Mouse (Mus musculus) frontal cortex, postnatal 25 days (tissue): ENCODE data around the gene Hist2h2ac.
"Not testable (repeated sequence)": the region's sequence is repeated elsewhere in the genome, so short reads cannot be mapped to it uniquely, and the experiment has no call there.

Experiments
- DNase-seq, 2 experiments: peaks; one replicate each; pipeline ENCODE4 v3.0.0; 2022; ENCODE audit warnings: low spot score in 2 of 2

The Hist2h2ac gene

DNA sequence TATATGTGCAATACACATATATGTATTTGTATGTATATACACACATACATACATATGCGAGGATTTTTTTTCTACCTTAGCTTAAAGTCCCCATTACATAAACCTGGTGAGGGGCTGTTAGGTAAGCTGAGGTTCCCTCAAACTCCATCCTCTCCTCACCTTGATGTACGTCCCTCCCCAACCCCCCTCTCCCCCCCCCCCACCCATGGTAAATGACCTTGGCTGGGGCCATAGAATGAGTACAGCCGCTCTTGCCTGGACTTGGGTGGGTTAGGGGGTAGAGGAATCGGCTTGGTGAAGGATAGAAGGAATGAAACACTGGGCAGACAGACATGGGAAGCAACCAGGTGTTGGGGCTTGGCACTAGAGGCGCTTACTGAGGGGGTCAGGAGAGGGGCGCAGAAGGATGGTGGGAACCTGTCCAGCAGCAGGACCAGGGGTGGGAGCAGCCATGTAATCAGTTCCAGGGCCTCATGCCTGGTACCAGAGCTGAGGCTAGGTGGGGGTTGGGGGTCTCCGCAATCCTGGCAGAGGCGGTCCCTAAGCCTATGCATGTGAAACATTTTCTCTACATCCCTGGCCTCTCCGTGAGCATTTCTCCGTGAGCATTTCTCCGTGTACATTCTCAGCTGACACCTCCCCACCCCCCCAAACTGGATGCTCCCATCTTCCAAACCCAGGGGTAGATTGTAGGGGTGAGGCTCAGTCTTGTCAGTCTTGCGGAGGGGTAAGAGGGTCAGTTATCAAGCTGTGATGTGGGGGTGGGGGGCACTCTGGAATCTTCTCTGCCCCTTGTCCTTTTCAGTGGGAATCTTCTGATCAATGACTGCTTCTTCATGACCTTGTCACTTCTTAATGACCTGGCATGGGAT, 38.9 kb downstream of the Hist2h2ac start:
- DNase-seq: no peak

DNA sequence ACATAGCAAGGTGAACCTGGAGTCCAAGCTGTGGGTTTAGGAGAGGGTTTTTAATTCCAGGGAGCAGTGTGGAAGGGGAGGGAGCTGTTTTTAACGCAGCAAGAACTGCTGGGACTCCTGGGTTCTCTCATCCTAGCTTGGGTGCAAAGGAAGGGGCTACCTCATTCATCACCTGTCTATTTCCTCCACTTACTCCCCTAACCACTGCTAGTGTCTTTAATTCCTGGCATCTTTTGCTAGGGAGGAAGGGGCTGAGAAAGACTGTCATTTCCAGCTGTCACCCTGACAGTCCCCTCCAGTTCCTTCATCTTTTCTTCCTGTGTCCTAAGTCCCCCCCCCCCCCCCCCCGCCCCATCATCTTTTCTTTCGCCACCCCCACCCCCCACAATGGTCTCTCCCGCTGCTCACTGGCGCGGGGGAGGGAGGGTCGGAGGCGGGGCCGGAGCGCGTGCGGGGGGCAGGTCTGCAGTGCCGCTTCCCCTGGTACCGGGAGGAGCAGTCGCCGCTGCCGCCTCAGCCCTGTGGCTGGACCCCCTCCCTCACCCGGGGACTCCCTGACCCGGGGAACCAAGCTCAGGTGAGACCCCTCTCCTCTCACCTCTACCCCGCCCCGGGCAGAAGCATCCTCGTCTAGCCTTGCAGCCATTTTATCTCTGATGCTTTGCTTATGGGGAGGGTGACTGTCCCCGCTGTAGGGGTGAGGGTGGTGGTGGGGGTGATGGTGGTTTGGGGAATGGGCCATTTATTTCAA, 39.8 kb downstream of the Hist2h2ac start, which contains the start of gene Sv2a:
Gene Sv2a, plus strand, starts transcription at position 425 of the 751 bp plus-strand sequence.
- DNase-seq: no peak

DNA sequence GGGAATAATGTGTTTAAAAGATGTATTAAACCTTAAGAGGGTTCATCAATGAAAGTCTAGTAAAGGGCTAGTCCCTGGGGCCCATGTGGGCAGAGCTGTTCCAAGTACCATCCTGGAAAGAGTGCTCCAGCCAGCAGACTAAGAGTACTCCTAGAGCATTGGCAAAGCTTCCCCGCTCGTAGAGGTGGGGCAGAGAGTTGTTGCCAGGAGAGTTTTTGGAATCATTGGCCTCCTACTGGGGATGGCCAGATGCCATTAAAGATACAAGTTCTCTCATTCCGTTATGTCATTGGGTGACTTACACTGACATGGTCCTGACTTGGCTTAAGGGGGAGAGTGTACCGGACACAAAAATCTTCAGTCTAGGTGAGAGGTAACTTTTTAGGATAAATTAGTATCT, 41.1 kb downstream of the Hist2h2ac start:
- DNase-seq: no peak

GRCm38 (mm10) chr3:96178902-96179301, 41.8 kb downstream of the Hist2h2ac start:
- DNase-seq: no peak

DNA sequence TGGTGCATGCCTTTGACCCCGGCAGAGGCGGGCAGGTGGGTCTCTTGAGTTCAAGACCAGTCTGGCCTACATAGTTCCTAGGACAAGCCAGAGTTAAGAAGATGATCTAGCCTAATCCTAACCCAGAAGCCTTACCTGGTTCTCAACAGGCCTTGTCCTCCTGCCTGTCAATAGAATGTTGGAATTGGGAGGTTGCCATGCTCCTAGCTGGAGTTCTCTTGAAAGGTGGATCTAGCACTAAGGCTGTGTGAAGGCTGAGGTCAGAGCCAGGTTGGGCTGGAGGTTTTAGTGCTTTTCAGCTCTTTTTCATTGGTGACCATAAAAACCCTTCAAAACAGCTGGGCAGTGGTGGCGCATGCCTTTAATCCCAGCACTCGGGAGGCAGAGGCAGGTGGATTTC, 42.3 kb downstream of the Hist2h2ac start:
- no peak for DNase-seq

GRCm38 (mm10) chr3:96175251-96175650, 45.4 kb downstream of the Hist2h2ac start:
- no peak for DNase-seq

DNA sequence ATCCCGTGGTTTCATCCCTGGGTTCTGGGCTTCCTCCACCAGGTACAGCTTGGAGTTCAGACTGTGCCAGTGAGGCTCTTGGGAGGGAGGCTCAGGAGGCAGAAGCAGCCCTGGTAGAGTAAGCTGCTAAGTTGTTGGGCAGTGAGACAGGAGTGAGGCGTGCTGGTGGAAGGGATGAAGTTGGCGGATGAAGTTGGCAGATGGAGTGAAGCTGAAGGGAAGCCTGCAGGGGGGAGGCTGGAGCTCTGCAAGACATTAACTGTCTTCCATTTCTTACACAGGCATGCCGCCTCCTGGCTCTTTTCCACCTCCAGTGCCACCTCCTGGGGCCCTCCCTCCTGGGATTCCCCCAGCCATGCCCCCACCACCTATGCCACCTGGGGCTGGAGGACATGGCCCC, 46.6 kb downstream of the Hist2h2ac start:
- not testable (repeated sequence) for DNase-seq

- DNase-seq: no peak
Measured at GRCm38 (mm10) chr3:96173185-96173584, 47.5 kb downstream of the Hist2h2ac start.

DNA sequence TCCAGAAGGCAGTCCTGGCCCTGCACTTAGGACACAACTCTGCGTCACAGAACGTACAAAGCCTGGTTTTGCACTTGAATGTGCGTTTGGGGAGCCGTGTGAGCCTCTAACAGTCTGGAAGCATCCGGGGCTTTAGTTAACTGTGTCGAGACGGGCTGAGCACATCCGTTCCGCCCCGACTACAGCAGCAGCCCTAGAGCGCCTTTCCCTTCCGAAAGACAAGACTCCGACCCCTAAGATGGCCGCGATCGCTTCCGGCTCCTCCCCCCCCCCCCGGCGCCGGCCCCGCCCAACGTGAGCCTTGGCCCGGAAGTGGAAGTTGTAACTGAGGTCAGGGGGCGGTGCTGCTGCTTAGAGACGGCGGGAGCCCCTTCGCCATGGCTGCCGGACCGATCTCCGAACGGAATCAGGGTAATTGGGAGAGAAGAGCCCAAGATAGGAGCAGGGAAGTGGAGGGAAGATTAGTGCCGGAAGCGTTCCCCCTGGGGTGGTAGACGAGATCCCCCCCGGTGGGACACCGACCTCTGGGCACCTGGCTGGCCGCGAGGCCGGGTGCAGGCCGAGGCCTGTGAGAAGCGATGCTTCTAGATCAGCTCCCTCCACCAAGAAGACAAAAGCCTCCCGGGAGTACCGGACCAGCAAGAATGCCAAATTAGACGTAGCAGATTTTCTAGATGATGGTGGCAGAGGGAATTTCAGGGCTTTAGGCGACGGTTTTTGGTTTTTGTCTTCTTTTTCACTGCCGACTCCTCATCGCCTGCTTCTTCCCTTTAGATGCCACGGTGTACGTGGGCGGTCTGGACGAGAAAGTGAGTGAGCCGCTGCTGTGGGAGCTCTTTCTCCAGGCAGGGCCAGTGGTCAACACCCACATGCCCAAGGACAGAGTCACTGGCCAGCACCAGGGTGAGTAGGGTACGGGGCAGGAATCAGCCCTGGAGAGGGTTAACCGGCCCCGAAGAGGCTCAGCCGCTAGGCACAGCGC, 48.2 kb downstream of the Hist2h2ac start, which contains the start of gene Sf3b4:
Gene Sf3b4, plus strand, starts transcription at position 136 of the 982 bp plus-strand sequence.
- DNase-seq: peak; percentile 62 to 70

DNA sequence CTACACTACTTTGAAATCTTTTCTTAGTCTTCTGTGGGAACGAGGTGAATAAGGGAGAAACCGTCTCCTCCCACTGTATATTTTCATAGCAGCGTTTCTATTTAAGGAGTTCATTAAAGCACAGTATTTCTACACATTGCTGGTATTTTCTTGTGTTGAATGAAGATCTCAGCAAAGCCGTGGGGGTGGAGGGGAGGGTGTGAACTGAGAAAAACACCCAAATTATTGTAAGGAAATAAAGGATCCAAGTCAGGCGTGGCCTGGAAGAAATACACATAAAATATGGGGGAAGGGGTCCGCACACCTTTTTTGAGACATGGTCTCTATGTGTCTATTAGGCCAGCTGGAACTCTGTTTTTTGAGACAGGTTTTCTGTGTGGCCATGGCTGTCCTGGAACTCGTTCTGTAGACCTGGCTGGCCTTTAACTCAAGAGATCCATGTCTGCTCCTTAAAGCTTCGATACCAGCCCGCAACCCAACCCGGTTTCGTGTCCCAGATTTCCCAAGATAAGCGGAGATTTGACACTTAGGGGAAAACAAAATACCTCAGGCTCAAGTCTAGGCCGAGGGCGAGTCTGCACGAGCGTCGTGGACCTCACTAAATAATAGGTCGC, 49.0 kb downstream of the Hist2h2ac start:
- no peak for DNase-seq

GRCm38 (mm10) chr3:96170976-96171545, 49.6 kb downstream of the Hist2h2ac start:
- DNase-seq: no peak
